Mouse (Mus musculus) testis, adult 2 months (tissue): ENCODE results near the gene F930015N05Rik. TPM values are rescaled to one million over a fixed set of nuclear protein-coding genes. Genes with fewer than 3 reads are reported as not detected.
A peak's percentile ranks its signal among the peaks of the same experiment; 100 is the strongest.

Experiments used
- H3K27ac ChIP-seq: fragments of 200-500 bp; 2 replicates; pipeline ENCODE4 v1.5.1; 2012; ENCODE audit warnings: low read depth, low read length; ENCODE audit not compliant: control insufficient read depth, insufficient read depth
- H3K27me3 ChIP-seq: fragments of 200-500 bp; 2 replicates; pipeline ENCODE4 v1.6.1; 2012; ENCODE audit warnings: mild to moderate bottlenecking, low read length, moderate library complexity; ENCODE audit not compliant: control insufficient read depth, insufficient read depth
- H3K36me3 ChIP-seq: fragments of 200-500 bp; 2 replicates; pipeline ENCODE4 v1.6.1; 2012; ENCODE audit warnings: mild to moderate bottlenecking, low read length; ENCODE audit not compliant: control insufficient read depth, insufficient read depth
- H3K4me1 ChIP-seq: fragments of 200-500 bp; 2 replicates; pipeline ENCODE4 v1.6.1; 2012; ENCODE audit warnings: low read length; ENCODE audit not compliant: control insufficient read depth, insufficient read depth
- H3K4me3 ChIP-seq: fragments of 200-500 bp; 2 replicates; pipeline ENCODE4 v1.5.1; 2012; ENCODE audit warnings: low read depth, mild to moderate bottlenecking, low read length, moderate library complexity, mixed read lengths; ENCODE audit not compliant: control insufficient read depth
- CTCF ChIP-seq: fragments of 200-500 bp; IDR thresholded peaks from 2 replicates; pipeline ENCODE4 v1.5.1; 2012; ENCODE audit warnings: low read depth, mild to moderate bottlenecking, inconsistent platforms, low read length, moderate library complexity; ENCODE audit not compliant: control insufficient read depth, insufficient read depth, insufficient replicate concordance
- POLR2A ChIP-seq: fragments of 200-500 bp; IDR thresholded peaks from 2 replicates; pipeline ENCODE4 v1.6.1; 2012; ENCODE audit warnings: low read depth, mild to moderate bottlenecking, inconsistent platforms, low read length, moderate library complexity; ENCODE audit not compliant: control insufficient read depth
- polyA plus RNA-seq: library from polyadenylated mRNA; depleted of rRNA; stranded (reverse); fragments of >200 nt; gene quantifications from 2 replicates; pipeline ENCODE4 v1.2.3, GENCODE M21; 2012

Gene F930015N05Rik
- polyA plus RNA-seq, 1 experiment, result not detected

GRCm38 (mm10) chr11:64442701-64443100 is 6.2 kb upstream of the F930015N05Rik start:
- Histone ChIP-seq H3K4me3 (no peak overlapping the region), H3K4me1 (no peaks in the 10 kb centered on the region), H3K27ac (no peak overlapping the region), H3K27me3 (no peaks in the 10 kb centered on the region), H3K36me3 (no peaks in the 10 kb centered on the region)
- no peak for TF ChIP-seq POLR2A
- TF ChIP-seq CTCF, result no peak

- no peak overlapping the region for H3K4me3 ChIP-seq
- H3K4me1 ChIP-seq, result no peaks in the 10 kb centered on the region
- no peaks in the 10 kb centered on the region for H3K27me3 ChIP-seq
- H3K36me3 ChIP-seq, result no peaks in the 10 kb centered on the region
- no peak overlapping the region for H3K27ac ChIP-seq
- TF ChIP-seq POLR2A (no peak), CTCF (peak; percentile 18; the same call in 1 of the 2 replicates)
These were observed 5.7 kb upstream of the F930015N05Rik start for GRCm38 (mm10) chr11:64442119-64442518.

GRCm38 (mm10) chr11:64438909-64439308 is 2.5 kb upstream of the F930015N05Rik start:
- TF ChIP-seq POLR2A (no peak), CTCF (no peak)
- Histone ChIP-seq H3K4me1 (peaks cover 13% of the 10 kb centered on the region), H3K4me3 (no peak overlapping the region), H3K27ac (no peak overlapping the region), H3K27me3 (no peaks in the 10 kb centered on the region; the same call in 1 of the 2 replicates), H3K36me3 (no peaks in the 10 kb centered on the region)

- H3K4me1 ChIP-seq, result peaks cover 13% of the 10 kb centered on the region
- H3K36me3 ChIP-seq, result no peaks in the 10 kb centered on the region
- no peak for TF ChIP-seq POLR2A
- no peak for TF ChIP-seq CTCF
- H3K27ac ChIP-seq, result no peak overlapping the region
- H3K4me3 ChIP-seq, result no peak overlapping the region
- no peaks in the 10 kb centered on the region; the same call in 1 of the 2 replicates for H3K27me3 ChIP-seq
These were observed 1.3 kb upstream of the F930015N05Rik start for GRCm38 (mm10) chr11:64437721-64438120.

GRCm38 (mm10) chr11:64436791-64437298 is 392 bp upstream of the F930015N05Rik start:
- no peaks in the 10 kb centered on the region; the same call in 1 of the 2 replicates for H3K27me3 ChIP-seq
- no peak overlapping the region for H3K4me3 ChIP-seq
- no peak overlapping the region for H3K27ac ChIP-seq

GRCm38 (mm10) chr11:64435546-64436411 is 674 bp downstream of the F930015N05Rik start:
- no peaks in the 10 kb centered on the region; the same call in 1 of the 2 replicates for H3K27me3 ChIP-seq
- H3K4me1 ChIP-seq, result peaks cover 13% of the 10 kb centered on the region
- no peak overlapping the region for H3K27ac ChIP-seq
- H3K4me3 ChIP-seq, result peak overlapping the region; percentile 70
- TF ChIP-seq POLR2A, result no peak
- no peak for TF ChIP-seq CTCF
- no peaks in the 10 kb centered on the region for H3K36me3 ChIP-seq

More at GRCm38 (mm10) chr11:64436791-64437298, 392 bp upstream of the F930015N05Rik start:
- Histone ChIP-seq H3K4me1 (peaks cover 13% of the 10 kb centered on the region), H3K36me3 (no peaks in the 10 kb centered on the region)
- TF ChIP-seq POLR2A (no peak), CTCF (no peak)

GRCm38 (mm10) chr11:64434611-64435545 is 1.6 kb downstream of the F930015N05Rik start, which contains the start of gene Hs3st3a1:
Gene Hs3st3a1, plus strand, starts transcription at chr11:64435332.
- TF ChIP-seq CTCF (no peak), POLR2A (no peak)
- Histone ChIP-seq H3K36me3 (no peaks in the 10 kb centered on the region), H3K4me3 (peak within 1 kb of the TSS; percentile 70), H3K27me3 (no peaks in the 10 kb centered on the region; the same call in 1 of the 2 replicates), H3K4me1 (peaks cover 13% of the 10 kb centered on the region), H3K27ac (no peak within 1 kb of the TSS)
